Mouse (Mus musculus): ENCODE measurements around the gene Rubcn.

DNA sequence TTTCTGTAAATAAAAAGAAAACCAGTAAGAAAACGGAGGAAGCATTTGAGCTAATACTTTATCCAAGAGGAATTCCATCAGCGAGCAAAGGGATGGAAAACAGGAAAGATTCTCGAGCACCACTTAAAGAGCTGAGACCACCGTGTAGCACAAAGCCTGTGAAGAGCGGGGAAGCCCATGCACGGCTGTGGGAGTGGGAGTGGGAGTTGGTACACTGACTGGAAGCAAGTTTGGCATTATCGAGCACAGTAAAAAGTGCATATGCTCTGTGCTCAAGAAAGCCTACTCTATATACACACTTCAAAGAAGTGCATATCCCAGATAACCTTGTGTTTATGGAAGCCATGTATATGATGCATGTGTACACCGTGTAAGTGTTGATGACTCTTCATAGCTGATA is 49.5 kb upstream of the Rubcn start:
- TF ChIP-seq CTCF (IDR thresholded peaks at IDR 0.05; ENCODE audit: low read depth, low read length) (no peak), POLR2A (IDR thresholded peaks at IDR 0.05; ENCODE audit: borderline replicate concordance, low read depth, low read length) (no peak)
